8 mouse cellular contexts compared by ENCODE assay signal in genomic region chr1:36067611-36068010, GRCm38 (mm10). TPM values are rescaled to one million over a fixed set of nuclear protein-coding genes. Genes with fewer than 3 reads are reported as not detected.
DNase-seq lines count a peak whose midpoint lies in the region; ATAC-seq and TF ChIP-seq lines count a peak whose summit lies in the region.

No protein-coding gene starts in this region.

- H3K27me3 ChIP-seq in kidney, postnatal 0 days (ENCODE audit: insufficient read depth, low read length), result no peaks in the 10 kb centered on the region
- peaks cover 34% of the 10 kb centered on the region for H3K27me3 ChIP-seq in embryonic facial prominence, embryonic 10.5 days (replicated peaks; ENCODE audit: low read depth, poor library complexity, severe bottlenecking)
- no peaks in the 10 kb centered on the region; the same call in 1 of the 2 replicates for H3K27me3 ChIP-seq in hindbrain, embryonic 16.5 days (replicated peaks; ENCODE audit: control insufficient read depth, insufficient read depth, low read length)
- no peaks in the 10 kb centered on the region for H3K27me3 ChIP-seq in midbrain, embryonic 16.5 days (ENCODE audit: control insufficient read depth, insufficient read depth, low read depth, low read length)

- peak overlapping the region; percentile 84 for H3K4me3 ChIP-seq in kidney, postnatal 0 days (replicated peaks; ENCODE audit: low read depth, low read length)
- peak overlapping the region; percentile 69 for H3K4me3 ChIP-seq in embryonic facial prominence, embryonic 10.5 days
- peak overlapping the region; percentile 88 for H3K4me3 ChIP-seq in hindbrain, embryonic 16.5 days (ENCODE audit: low read length)
- H3K4me3 ChIP-seq in midbrain, embryonic 16.5 days (ENCODE audit: low read depth, low read length), result peak overlapping the region; percentile 90

- TF ChIP-seq CTCF in kidney, postnatal 0 days (IDR thresholded peaks at IDR 0.05; ENCODE audit: low read depth), result no peak

- no peaks in the 10 kb centered on the region for H3K9me3 ChIP-seq in kidney, postnatal 0 days (replicated peaks; ENCODE audit: low read length)
- no peaks in the 10 kb centered on the region for H3K9me3 ChIP-seq in embryonic facial prominence, embryonic 10.5 days
- no peaks in the 10 kb centered on the region for H3K9me3 ChIP-seq in hindbrain, embryonic 16.5 days (ENCODE audit: control insufficient read depth, low read length)
- no peaks in the 10 kb centered on the region for H3K9me3 ChIP-seq in midbrain, embryonic 16.5 days (replicated peaks; ENCODE audit: control insufficient read depth, low read length, poor library complexity, severe bottlenecking)

- no peaks in the 10 kb centered on the region for H3K36me3 ChIP-seq in kidney, postnatal 0 days (ENCODE audit: insufficient read depth, low read length)
- H3K36me3 ChIP-seq in embryonic facial prominence, embryonic 10.5 days (replicated peaks), result peaks cover 14% of the 10 kb centered on the region; the same call in 1 of the 2 replicates
- no peaks in the 10 kb centered on the region for H3K36me3 ChIP-seq in hindbrain, embryonic 16.5 days (ENCODE audit: control insufficient read depth, insufficient read depth, low read length)
- H3K36me3 ChIP-seq in midbrain, embryonic 16.5 days (ENCODE audit: control insufficient read depth, insufficient read depth, low read length), result no peaks in the 10 kb centered on the region

- H3K4me1 ChIP-seq in kidney, postnatal 0 days (replicated peaks; ENCODE audit: insufficient read depth, low read length), result peaks cover 40% of the 10 kb centered on the region
- H3K4me1 ChIP-seq in embryonic facial prominence, embryonic 10.5 days, result peaks cover 76% of the 10 kb centered on the region
- peaks cover 53% of the 10 kb centered on the region for H3K4me1 ChIP-seq in hindbrain, embryonic 16.5 days (ENCODE audit: control insufficient read depth, insufficient read depth, low read depth, low read length)
- H3K4me1 ChIP-seq in midbrain, embryonic 16.5 days (ENCODE audit: control insufficient read depth, insufficient read depth, low read length), result peaks cover 51% of the 10 kb centered on the region

- H3K9ac ChIP-seq in kidney, postnatal 0 days (ENCODE audit: low read depth, low read length), result peak overlapping the region; percentile 78
- H3K9ac ChIP-seq in hindbrain, embryonic 16.5 days (ENCODE audit: low read depth, low read length), result peak overlapping the region; percentile 91
- H3K9ac ChIP-seq in midbrain, embryonic 16.5 days (ENCODE audit: low read depth, low read length), result peak overlapping the region; percentile 93

- ATAC-seq in kidney, postnatal 0 days (replicated peaks; ENCODE audit: low FRiP score, low read depth), result no peak
- no peak for ATAC-seq in hindbrain, embryonic 16.5 days
- no peak; the same call in 1 of the 2 replicates for ATAC-seq in midbrain, embryonic 16.5 days

- peak overlapping the region; percentile 94 for H3K4me2 ChIP-seq in kidney, postnatal 0 days (ENCODE audit: low read length)
- H3K4me2 ChIP-seq in hindbrain, embryonic 16.5 days (ENCODE audit: low read length), result peak overlapping the region; percentile 84
- peak overlapping the region; percentile 98 for H3K4me2 ChIP-seq in midbrain, embryonic 16.5 days (ENCODE audit: low read length)

- H3K27ac ChIP-seq in kidney, postnatal 0 days, result peak overlapping the region; percentile 86; the same call in 1 of the 2 replicates
- H3K27ac ChIP-seq in embryonic facial prominence, embryonic 10.5 days (replicated peaks), result peak overlapping the region; percentile 85
- H3K27ac ChIP-seq in hindbrain, embryonic 16.5 days (ENCODE audit: low read depth, low read length), result peak overlapping the region; percentile 89; the same call in 1 of the 2 replicates
- peak overlapping the region; percentile 40 for H3K27ac ChIP-seq in midbrain, embryonic 16.5 days (ENCODE audit: low read length)

- no peak for DNase-seq in kidney, postnatal 0 days (ENCODE audit: low spot score)
- DNase-seq in kidney, postnatal 14 days, result no peak
- DNase-seq in embryonic facial prominence, embryonic 10.5 days (ENCODE audit: low spot score), result no peak
- no peak for DNase-seq in T-cell, adult 2 months (ENCODE audit: low spot score)
- no peak for DNase-seq in spleen, postnatal 36 days (ENCODE audit: low spot score in 2 of 2)
- no peak for DNase-seq in urinary bladder, postnatal 14 days (ENCODE audit: low spot score)

- 30% methylated on average over 12 of the region's 12 CpGs for WGBS in kidney, postnatal 0 days
- WGBS in embryonic facial prominence, embryonic 10.5 days, result 18% methylated on average over 12 of the region's 12 CpGs
- 19% methylated on average over 12 of the region's 12 CpGs for WGBS in hindbrain, embryonic 16.5 days
- WGBS in midbrain, embryonic 16.5 days, result 16% methylated on average over 12 of the region's 12 CpGs

RNA-seq across cellular contexts. Expression of gene Hs6st1, which starts 0.6 kb away (rescaled TPM):
- 13.7 and 23.6 TPM in 2 replicates for polyA plus RNA-seq in kidney, postnatal 0 days (2015; fragmentation: Nextera tagmentation; extraction: Ambion mirVana)
- 3.9 and 4.5 TPM in 2 replicates for polyA plus RNA-seq in embryonic facial prominence, embryonic 10.5 days (2016; fragmentation: Nextera tagmentation; extraction: Ambion mirVana)
- polyA plus RNA-seq in hindbrain, embryonic 16.5 days (2015; fragmentation: Nextera tagmentation; extraction: Ambion mirVana), result 9.5 and 11.7 TPM in 2 replicates
- 9.4 and 10.8 TPM in 2 replicates for polyA plus RNA-seq in midbrain, embryonic 16.5 days (2015; fragmentation: Nextera tagmentation; extraction: Ambion mirVana)
